Mouse (Mus musculus) forebrain, embryonic 10.5 days (tissue): ENCODE results near the gene Gm37240. TPM values are rescaled to one million over a fixed set of nuclear protein-coding genes. Genes with fewer than 3 reads are reported as not detected.

Experiments
- DNase-seq: peaks from one replicate; pipeline ENCODE4 v3.0.0-alpha.2; 2017; ENCODE audit warnings: low spot score; ENCODE audit errors: extremely low spot score
- H3K27ac ChIP-seq: fragments of 300-500 bp; sonication (generic); 2 replicates; pipeline ENCODE4 v1.5.1; 2016; ENCODE audit warnings: mild to moderate bottlenecking
- H3K27me3 ChIP-seq: fragments of 300-500 bp; sonication (generic); 2 replicates; pipeline ENCODE4 v1.6.1; 2016; ENCODE audit warnings: mild to moderate bottlenecking; ENCODE audit not compliant: poor library complexity, severe bottlenecking
- H3K36me3 ChIP-seq: fragments of 300-500 bp; sonication (generic); replicated peaks from 2 replicates; pipeline ENCODE4 v1.6.1; 2016; ENCODE audit warnings: mild to moderate bottlenecking, moderate library complexity
- H3K4me1 ChIP-seq: fragments of 300-500 bp; sonication (generic); 2 replicates; pipeline ENCODE4 v1.6.1; 2016
- H3K4me3 ChIP-seq: fragments of 300-500 bp; sonication (generic); 2 replicates; pipeline ENCODE4 v1.5.1; 2016; ENCODE audit warnings: mild to moderate bottlenecking, moderate library complexity
- H3K9me3 ChIP-seq: fragments of 300-500 bp; sonication (generic); 2 replicates; pipeline ENCODE4 v1.6.1; 2016; ENCODE audit warnings: mild to moderate bottlenecking, moderate library complexity
- WGBS: fragments of 180-500 bp; shearing (Covaris S2); methylation state at CpG from one replicate; pipeline ENCODE4 v1.1.7; 2016; 5-methylcytosine and 5-hydroxymethylcytosine counted together
- polyA plus RNA-seq: library from polyadenylated mRNA; unstranded; fragments of >200 nt; fragmentation: Nextera tagmentation; extraction: Ambion mirVana; gene quantifications from 2 replicates; pipeline ENCODE4 v1.2.1, GENCODE M21; 2016

The Gm37240 gene
- polyA plus RNA-seq, 1 experiment from 2014 or later, result 0.77 TPM

- peak overlapping the region; percentile 11; the same call in 1 of the 2 replicates for H3K27ac ChIP-seq
- no peaks in the 10 kb centered on the region for H3K36me3 ChIP-seq
- no peak overlapping the region for H3K4me3 ChIP-seq
- no peaks in the 10 kb centered on the region for H3K9me3 ChIP-seq
- H3K4me1 ChIP-seq, result peaks cover 18% of the 10 kb centered on the region
- 0 out of 2 replicates have a peak, but pooled peaks cover 4% of the 10 kb centered on the region for H3K27me3 ChIP-seq
- 86% methylated on average over 7 of the region's 7 CpGs for WGBS
- DNase-seq, result no peak
These were observed 1197.1 kb downstream of the Gm37240 start for GRCm38 (mm10) chr3:84690091-84690771.

DNA sequence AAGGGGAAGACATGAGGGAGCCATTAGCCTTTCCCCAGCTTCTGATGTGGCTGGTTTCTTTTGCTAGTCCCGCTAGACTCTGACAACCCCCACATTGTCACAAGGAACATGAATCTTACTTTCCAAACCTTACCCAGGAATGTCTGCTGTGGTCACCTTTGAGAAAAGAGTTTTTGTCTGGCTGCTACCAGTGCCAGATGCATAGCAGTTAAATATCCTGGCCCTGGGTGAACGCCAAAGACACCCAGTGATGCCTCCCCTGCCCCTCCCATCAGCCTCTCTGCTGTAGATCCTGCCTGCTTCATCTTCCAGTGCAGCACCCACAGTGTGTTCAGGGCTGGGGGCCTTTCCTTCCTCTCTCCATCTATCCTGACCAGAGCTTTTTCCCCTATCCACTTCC lies 1197.7 kb downstream of the Gm37240 start:
- WGBS, result 82% methylated on average over 2 of the region's 2 CpGs
- Histone ChIP-seq H3K9me3 (no peaks in the 10 kb centered on the region), H3K4me3 (no peak overlapping the region), H3K4me1 (peaks cover 18% of the 10 kb centered on the region), H3K36me3 (no peaks in the 10 kb centered on the region), H3K27ac (peak overlapping the region; percentile 11; the same call in 1 of the 2 replicates), H3K27me3 (0 out of 2 replicates have a peak, but pooled peaks cover 4% of the 10 kb centered on the region)
- DNase-seq, result no peak

DNA sequence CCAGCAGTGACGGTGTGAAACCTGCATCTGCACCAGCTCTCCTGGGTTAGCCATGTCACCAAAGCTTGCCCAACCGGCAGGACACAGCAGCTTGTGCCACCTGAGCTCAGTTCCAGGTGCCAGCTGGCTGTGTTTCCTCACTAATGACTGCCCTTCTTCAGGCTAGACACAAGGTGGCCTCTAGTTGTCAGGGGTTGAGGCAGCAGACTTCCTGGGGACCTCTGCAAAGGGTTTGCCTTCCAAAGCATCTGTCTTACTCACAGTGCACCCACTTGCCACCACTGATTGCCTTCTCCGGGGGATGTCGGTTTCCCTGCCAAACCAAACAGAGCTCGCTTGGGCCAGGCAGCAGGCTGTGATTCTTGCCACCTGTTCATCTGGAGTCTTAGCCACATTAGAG lies 1199.1 kb downstream of the Gm37240 start:
- Histone ChIP-seq H3K27me3 (0 out of 2 replicates have a peak, but pooled peaks cover 4% of the 10 kb centered on the region), H3K4me1 (peaks cover 18% of the 10 kb centered on the region), H3K36me3 (no peaks in the 10 kb centered on the region), H3K4me3 (no peak overlapping the region), H3K27ac (no peak overlapping the region), H3K9me3 (no peaks in the 10 kb centered on the region)
- DNase-seq, result no peak
- WGBS, result 83% methylated on average over 5 of the region's 5 CpGs

DNA sequence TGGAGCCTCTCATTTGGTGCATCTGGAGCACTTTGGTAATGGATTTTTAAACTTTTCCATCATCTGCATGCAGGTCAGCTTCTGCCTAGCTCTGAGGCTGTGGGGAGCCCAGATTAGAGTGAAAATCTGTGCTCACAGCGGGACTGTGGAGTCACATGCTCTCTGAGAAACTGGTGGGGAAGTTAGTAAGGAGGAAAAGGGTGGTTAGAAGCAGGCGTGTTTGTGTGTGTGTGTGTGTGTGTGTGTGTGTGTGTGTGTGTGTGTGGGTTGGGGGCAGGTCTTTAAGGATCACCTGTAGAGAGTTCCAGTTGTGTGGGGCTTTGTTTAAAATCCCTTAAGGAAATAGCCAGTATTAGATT lies 1199.9 kb downstream of the Gm37240 start:
- Histone ChIP-seq H3K36me3 (no peaks in the 10 kb centered on the region), H3K4me1 (peaks cover 18% of the 10 kb centered on the region)
- WGBS, result 72% methylated on average over 2 of the region's 2 CpGs

GRCm38 (mm10) chr3:84686799-84687487 lies 1200.4 kb downstream of the Gm37240 start:
- no peak overlapping the region for H3K4me3 ChIP-seq
- H3K4me1 ChIP-seq, result peaks cover 18% of the 10 kb centered on the region
- no peak overlapping the region for H3K27ac ChIP-seq
- no peak for DNase-seq
- 79% methylated on average over 7 of the region's 7 CpGs for WGBS
- H3K9me3 ChIP-seq, result no peaks in the 10 kb centered on the region
- no peaks in the 10 kb centered on the region for H3K36me3 ChIP-seq
- 0 out of 2 replicates have a peak, but pooled peaks cover 4% of the 10 kb centered on the region for H3K27me3 ChIP-seq

More for the DNA sequence above, 1199.9 kb downstream of the Gm37240 start:
- H3K4me3 ChIP-seq, result no peak overlapping the region
- H3K27me3 ChIP-seq, result 0 out of 2 replicates have a peak, but pooled peaks cover 4% of the 10 kb centered on the region
- DNase-seq, result no peak
- no peaks in the 10 kb centered on the region for H3K9me3 ChIP-seq
- no peak overlapping the region for H3K27ac ChIP-seq

DNA sequence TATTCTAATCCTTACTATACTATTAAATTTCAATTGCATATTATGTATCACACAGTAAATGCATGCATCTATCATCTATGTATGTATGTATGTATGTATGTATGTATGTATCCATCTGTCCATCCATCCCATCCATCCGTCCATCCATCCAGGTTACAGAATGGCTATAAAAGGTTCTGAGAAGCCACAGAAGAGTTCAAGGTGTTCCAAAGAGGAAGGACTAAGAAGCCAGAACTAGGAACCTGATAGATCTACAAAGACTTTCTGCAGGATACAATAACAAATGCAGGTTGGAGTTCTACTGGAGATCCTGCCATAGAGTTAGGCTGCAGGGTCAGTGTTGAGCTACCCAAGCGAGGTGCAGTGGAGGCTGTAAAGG lies 1201.0 kb downstream of the Gm37240 start:
- no peak overlapping the region for H3K27ac ChIP-seq

GRCm38 (mm10) chr3:84685662-84686293 lies 1201.5 kb downstream of the Gm37240 start:
- H3K9me3 ChIP-seq, result no peaks in the 10 kb centered on the region
- peaks cover 18% of the 10 kb centered on the region for H3K4me1 ChIP-seq
- WGBS, result 82% methylated on average over 8 of the region's 8 CpGs
- DNase-seq, result no peak
- 0 out of 2 replicates have a peak, but pooled peaks cover 4% of the 10 kb centered on the region for H3K27me3 ChIP-seq
- H3K4me3 ChIP-seq, result no peak overlapping the region
- no peaks in the 10 kb centered on the region for H3K36me3 ChIP-seq
- no peak overlapping the region for H3K27ac ChIP-seq

More for the DNA sequence above, 1201.0 kb downstream of the Gm37240 start:
- H3K27me3 ChIP-seq, result 0 out of 2 replicates have a peak, but pooled peaks cover 4% of the 10 kb centered on the region
- DNase-seq, result no peak
- H3K4me3 ChIP-seq, result no peak overlapping the region
- H3K4me1 ChIP-seq, result peaks cover 18% of the 10 kb centered on the region
- H3K36me3 ChIP-seq, result no peaks in the 10 kb centered on the region
- WGBS, result 82% methylated on average over 2 of the region's 2 CpGs
- no peaks in the 10 kb centered on the region for H3K9me3 ChIP-seq

DNA sequence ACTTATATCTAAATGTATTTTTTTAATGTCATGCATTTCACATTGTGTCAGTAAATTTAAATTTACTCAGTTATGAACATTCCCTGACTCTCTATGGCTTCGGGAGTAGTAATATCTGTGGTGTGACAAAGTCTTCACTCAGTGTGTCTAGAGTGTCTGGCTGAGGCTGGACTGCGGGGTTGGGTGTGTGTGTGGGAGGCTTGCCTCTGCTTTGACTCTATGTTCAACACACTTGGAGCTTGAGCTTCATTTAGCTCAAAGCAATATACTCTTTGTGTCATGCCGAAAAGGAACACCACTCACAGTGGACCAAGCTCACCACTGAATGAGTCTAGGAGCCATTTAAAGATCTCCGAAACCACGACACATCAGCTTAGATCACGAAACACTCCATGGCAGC lies 1203.5 kb downstream of the Gm37240 start:
- no peak for DNase-seq
- Histone ChIP-seq H3K36me3 (no peaks in the 10 kb centered on the region), H3K4me3 (no peak overlapping the region), H3K4me1 (peaks cover 9% of the 10 kb centered on the region), H3K27ac (no peak overlapping the region), H3K9me3 (no peaks in the 10 kb centered on the region), H3K27me3 (0 out of 2 replicates have a peak, but pooled peaks cover 4% of the 10 kb centered on the region)
- 93% methylated on average over 6 of the region's 6 CpGs for WGBS

- WGBS, result 86% methylated on average over 8 of the region's 8 CpGs
- Histone ChIP-seq H3K4me1 (no peaks in the 10 kb centered on the region), H3K36me3 (no peaks in the 10 kb centered on the region), H3K4me3 (no peak overlapping the region), H3K27me3 (no peaks in the 10 kb centered on the region), H3K27ac (no peak overlapping the region), H3K9me3 (no peaks in the 10 kb centered on the region)
- no peak for DNase-seq
These were observed 1205.6 kb downstream of the Gm37240 start for GRCm38 (mm10) chr3:84681699-84682098.

DNA sequence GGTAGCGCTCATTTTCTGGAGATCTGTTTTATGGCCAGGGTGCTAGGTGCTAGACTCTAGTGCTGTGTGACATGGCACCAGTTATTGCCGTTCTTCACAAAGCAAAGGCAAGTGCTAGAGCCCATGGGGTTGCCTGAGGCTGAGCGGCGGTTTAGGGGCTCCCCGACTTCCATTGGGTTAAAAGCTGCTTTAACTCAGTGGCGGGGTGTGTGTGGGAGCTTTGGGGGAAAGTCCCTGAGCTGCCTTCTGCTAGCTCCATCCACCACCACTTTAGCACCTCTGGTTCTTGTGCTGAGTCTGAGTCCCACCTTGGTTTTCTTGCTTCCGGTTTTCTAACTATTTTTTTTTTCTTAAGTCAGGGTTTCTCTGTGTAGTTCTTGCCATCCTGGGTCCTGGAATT lies 1207.3 kb downstream of the Gm37240 start:
- WGBS, result 89% methylated on average over 7 of the region's 7 CpGs
- no peaks in the 10 kb centered on the region for H3K27me3 ChIP-seq
- DNase-seq, result no peak
- H3K4me1 ChIP-seq, result no peaks in the 10 kb centered on the region
- H3K9me3 ChIP-seq, result no peaks in the 10 kb centered on the region
- H3K27ac ChIP-seq, result no peak overlapping the region
- H3K36me3 ChIP-seq, result no peaks in the 10 kb centered on the region
- H3K4me3 ChIP-seq, result no peak overlapping the region

DNA sequence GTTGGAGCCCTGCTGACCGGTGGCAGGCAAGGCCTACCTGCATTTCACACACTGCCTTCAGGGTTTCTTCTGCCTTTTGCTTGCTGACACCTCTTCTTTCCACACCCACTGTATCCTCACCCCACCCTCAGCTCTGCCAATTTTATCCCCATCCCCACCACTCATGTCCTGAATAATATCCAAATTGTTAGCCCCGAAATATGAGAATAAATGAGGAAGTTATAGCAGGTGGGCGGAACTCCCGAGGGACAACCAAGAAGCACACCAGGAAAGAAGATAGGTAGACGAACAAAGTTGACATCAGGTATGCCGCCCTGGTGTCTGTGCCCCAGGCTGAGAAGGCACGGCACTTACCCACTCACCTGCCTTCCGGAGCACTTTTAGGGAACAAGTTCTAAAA lies 1207.8 kb downstream of the Gm37240 start:
- no peaks in the 10 kb centered on the region for H3K27me3 ChIP-seq

GRCm38 (mm10) chr3:84678891-84679290 lies 1208.4 kb downstream of the Gm37240 start:
- Histone ChIP-seq H3K9me3 (no peaks in the 10 kb centered on the region), H3K4me1 (no peaks in the 10 kb centered on the region), H3K4me3 (no peak overlapping the region), H3K36me3 (no peaks in the 10 kb centered on the region), H3K27ac (no peak overlapping the region), H3K27me3 (no peaks in the 10 kb centered on the region)
- 87% methylated on average over 5 of the region's 5 CpGs for WGBS
- no peak for DNase-seq

More for the DNA sequence above, 1207.8 kb downstream of the Gm37240 start:
- no peaks in the 10 kb centered on the region for H3K36me3 ChIP-seq
- DNase-seq, result no peak
- H3K27ac ChIP-seq, result no peak overlapping the region
- H3K4me3 ChIP-seq, result no peak overlapping the region
- 95% methylated on average over 8 of the region's 8 CpGs for WGBS
- H3K9me3 ChIP-seq, result no peaks in the 10 kb centered on the region
- no peaks in the 10 kb centered on the region for H3K4me1 ChIP-seq

DNA sequence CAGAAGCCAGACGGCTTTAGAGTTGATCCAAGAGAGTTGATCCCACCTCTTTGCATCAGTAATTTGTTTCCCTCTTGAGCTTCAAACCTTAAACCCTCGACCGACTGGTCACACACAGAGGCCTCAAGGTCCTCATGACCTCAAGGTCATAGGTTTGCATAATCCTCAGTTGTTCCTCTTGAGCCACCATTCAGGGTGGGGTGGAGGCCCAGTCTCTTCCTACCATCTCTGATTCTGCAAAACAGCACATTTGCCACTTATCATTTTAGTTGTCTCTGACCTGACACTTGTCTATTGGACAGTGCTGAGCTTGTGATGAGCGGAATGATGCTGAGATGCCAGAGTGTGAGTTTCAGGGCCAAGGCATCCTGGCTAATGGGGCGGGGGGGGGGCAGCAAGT lies 1211.6 kb downstream of the Gm37240 start:
- DNase-seq, result no peak
- no peak overlapping the region for H3K27ac ChIP-seq
- no peaks in the 10 kb centered on the region for H3K4me1 ChIP-seq
- H3K9me3 ChIP-seq, result no peaks in the 10 kb centered on the region
- no peak overlapping the region for H3K4me3 ChIP-seq
- H3K36me3 ChIP-seq, result no peaks in the 10 kb centered on the region
- no peaks in the 10 kb centered on the region for H3K27me3 ChIP-seq
- WGBS, result 67% methylated on average over 5 of the region's 5 CpGs
